Mouse (Mus musculus) retina, adult 2 months (tissue): Measurements from ENCODE around the gene Fitm2.
A peak's percentile ranks its signal among the peaks of the same experiment; 100 is the strongest.

Experiments used
- DNase-seq: peaks from one replicate; pipeline ENCODE4 v3.0.0-alpha.2; 2012; ENCODE audit warnings: low read depth, low spot score

Gene Fitm2

DNA sequence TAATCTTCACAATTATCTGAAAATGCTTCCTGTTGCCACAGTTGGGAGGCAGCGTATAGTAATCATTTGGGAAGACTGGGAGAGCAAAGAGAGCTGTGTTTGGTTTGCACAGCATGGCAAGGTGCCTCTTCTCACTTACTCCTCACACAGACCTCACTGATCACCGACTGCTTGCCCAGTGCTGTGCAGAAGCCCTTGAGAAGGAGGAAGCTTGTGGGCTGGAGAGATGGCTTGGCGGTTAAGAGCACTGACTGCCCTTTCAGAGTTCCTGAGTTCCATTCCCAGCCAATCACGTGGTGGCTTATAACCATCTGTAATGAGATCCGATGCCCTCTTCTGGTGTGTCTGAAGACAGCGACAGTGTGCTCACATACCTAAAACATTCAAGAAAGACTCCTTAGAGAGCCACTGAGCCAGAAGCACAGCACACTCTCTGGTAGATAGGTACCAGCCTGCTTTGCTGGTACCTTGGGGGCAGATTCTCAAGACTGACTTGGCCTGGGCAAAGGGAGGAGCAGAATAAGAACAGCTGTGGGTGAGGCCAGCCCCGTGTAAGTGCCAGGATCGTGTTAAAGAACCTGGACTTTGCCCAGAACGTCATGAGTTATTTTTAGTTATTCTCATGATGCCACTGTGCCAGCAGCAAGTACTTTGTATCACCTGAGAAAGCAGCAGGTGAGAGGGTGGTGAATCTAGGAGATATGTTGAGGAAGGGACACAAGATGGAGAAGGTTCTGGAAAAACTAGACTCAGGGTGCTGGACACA lies 49.4 kb downstream of the Fitm2 start:
- no peak for DNase-seq

DNA sequence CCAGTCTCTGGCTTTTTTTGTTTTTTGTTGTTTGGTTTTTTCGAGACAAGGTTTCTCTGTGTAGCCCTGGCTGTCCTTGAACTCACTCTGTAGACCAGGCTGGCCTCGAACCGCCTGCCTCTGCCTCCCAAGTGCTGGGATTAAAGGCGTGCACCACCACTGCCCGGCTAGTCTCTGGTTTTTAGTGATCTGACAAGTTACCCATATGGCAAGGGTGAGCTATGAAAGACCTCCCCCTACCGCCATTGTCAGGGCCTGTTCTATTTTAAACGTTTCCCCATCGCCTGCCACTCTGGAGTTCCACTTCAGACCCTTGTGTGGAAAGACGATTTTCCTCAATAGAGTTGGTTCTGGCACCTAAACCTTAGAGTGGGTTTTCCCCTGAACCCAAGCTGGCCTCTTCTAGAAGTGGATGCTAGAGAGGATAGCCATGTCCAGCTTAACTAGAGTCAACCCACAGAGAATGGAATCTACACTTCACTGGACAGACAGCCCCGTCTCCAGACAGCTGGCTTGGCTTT lies 52.0 kb downstream of the Fitm2 start:
- DNase-seq: no peak

DNA sequence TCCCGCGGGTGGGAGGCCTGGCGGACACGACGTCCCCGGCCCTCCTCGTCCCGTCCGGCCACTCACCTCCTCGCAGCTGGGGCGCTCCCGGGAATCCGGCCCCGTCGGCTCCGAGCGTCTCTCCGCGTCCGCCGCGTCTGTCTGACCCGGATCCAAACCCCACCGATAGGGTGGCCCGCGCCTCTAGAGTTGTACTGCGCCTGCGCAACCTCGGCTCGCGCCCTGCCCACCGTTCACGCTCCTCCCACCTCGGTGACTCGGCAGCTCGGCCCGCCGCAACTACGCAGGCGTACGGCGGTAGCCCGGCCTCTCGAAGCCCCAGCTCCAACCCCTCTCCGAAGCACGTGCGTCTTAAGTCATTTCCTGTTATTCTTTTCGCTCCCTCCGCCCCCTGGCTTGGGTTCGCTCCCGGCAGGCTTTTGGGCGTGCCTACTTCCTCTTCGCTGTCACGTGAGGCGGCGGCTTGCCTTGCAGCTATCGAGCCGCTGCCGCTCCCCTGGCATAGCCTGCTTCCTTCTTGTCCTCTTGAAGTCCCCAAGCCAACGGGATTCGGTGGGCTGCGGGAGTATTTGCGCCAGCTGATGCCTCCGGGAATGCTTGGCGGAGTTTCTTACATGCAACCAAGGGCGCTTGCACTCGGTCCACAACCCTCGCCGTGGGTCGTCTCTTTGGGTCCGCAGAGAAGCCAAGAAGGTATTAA lies 52.9 kb downstream of the Fitm2 start:
- peak; percentile 95 for DNase-seq

DNA sequence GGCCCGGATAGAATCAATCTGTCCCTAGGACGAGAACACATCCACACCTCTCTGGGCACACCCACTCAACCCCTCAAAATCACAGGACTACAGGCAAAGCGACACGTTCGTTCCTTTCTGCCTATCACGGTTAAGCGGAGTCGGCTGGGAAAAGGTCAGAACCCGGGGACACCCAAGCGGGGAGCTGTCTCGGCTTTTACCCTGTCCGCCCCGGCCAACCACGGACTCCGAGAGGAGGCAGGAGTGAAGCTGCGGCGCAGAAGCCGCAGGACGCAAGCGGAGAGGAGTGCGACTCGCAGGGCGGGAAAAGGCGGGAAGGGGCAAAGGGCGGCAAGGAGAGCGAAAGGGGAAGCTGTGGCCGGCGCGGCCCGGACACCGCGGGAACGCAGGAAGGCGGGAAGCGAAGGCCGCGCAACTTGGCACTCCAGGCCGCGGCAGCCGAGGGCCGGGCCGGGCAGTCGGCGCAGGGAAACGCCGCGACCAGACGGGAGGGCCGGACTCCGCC lies 53.5 kb downstream of the Fitm2 start:
- DNase-seq: no peak

DNA sequence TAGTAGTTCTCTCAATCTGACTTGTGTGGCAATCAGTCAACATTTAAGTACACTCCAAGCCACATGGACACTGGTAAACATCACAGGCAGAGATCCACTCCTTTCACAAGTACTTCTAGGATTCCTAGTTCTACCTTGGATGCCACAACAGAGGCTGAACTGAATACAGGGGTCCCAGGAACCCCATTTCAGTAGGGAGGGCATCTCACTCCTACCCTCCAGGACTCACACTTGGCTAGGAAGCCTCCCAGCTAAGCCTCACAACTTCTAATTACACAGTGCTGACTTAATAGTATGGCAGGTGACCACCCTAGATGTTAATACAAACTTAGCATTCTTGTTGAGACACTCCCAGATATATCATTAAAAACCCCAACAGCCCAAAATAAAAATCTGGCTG lies 54.6 kb downstream of the Fitm2 start:
- DNase-seq: no peak

DNA sequence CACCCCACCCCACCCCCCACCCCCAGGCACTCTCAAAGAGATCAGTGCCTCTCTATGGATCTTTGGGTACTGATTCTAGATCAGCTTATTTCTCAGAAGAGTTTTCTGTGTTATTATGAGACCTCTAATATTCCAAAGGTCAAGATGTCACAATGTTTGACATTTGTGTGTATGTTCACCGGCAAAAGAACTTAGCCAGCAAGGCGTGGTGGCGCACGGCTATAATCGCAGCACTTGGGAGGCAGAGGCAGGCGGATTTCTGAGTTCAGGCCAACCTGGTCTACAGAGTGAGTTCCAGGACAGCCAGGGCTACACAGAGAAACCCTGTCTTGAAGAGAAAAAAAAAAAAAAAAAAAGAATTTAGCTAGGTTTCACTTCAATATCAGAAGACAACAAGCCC lies 55.4 kb downstream of the Fitm2 start:
- DNase-seq: no peak
